Mouse (Mus musculus) megakaryocyte, embryonic 14.5 days (primary cell): ENCODE measurements around the gene Mgat5b. TPM values are rescaled to one million over a fixed set of nuclear protein-coding genes. Genes with fewer than 3 reads are reported as not detected.

Experiments used
- H3K27me3 ChIP-seq: replicated peaks from 2 replicates; pipeline ENCODE3; 2012; ENCODE audit warnings: inconsistent platforms
- H3K36me3 ChIP-seq: replicated peaks from 2 replicates; pipeline ENCODE3; 2012; ENCODE audit warnings: low read length, inconsistent platforms, mixed read lengths
- H3K4me1 ChIP-seq: 2 replicates; pipeline ENCODE4 v1.6.1; 2012; ENCODE audit warnings: inconsistent platforms
- H3K4me3 ChIP-seq: replicated peaks from 2 replicates; pipeline ENCODE3; 2012; ENCODE audit warnings: moderate library complexity, mild to moderate bottlenecking, inconsistent platforms
- H3K9me3 ChIP-seq: 2 replicates; pipeline ENCODE4 v1.6.1; 2012; ENCODE audit warnings: inconsistent platforms
- FLI1 ChIP-seq: IDR thresholded peaks from 2 replicates; pipeline ENCODE4 v1.6.1; 2012; ENCODE audit warnings: low read length, inconsistent platforms, mixed read lengths
- GATA1 ChIP-seq: IDR thresholded peaks from 3 replicates; pipeline ENCODE4 v1.6.1; 2012; ENCODE audit warnings: mixed read lengths, low read length, inconsistent platforms, borderline replicate concordance
- polyA plus RNA-seq: library from polyadenylated mRNA; stranded (reverse); fragments of >175 nt; gene quantifications from 2 replicates; pipeline ENCODE4 v1.2.3, GENCODE M21; 2012; ENCODE audit warnings: low replicate concordance; ENCODE audit not compliant: insufficient read depth

Gene Mgat5b
- polyA plus RNA-seq, 1 experiment: not detected

- Histone ChIP-seq H3K4me3 (no peak overlapping the region), H3K4me1 (0 out of 2 replicates have a peak, but pooled peaks cover 4% of the 10 kb centered on the region), H3K27me3 (peaks cover 78% of the 10 kb centered on the region), H3K9me3 (no peaks in the 10 kb centered on the region), H3K36me3 (no peaks in the 10 kb centered on the region)
- no peak for TF ChIP-seq GATA1
- no peak for TF ChIP-seq FLI1
Observed at GRCm38 (mm10) chr11:116940088-116940855, 21.6 kb downstream of the Mgat5b start.

GRCm38 (mm10) chr11:116944346-116944745 lies 25.7 kb downstream of the Mgat5b start:
- Histone ChIP-seq H3K4me1 (0 out of 2 replicates have a peak, but pooled peaks cover 4% of the 10 kb centered on the region), H3K4me3 (no peak overlapping the region), H3K36me3 (no peaks in the 10 kb centered on the region), H3K9me3 (no peaks in the 10 kb centered on the region), H3K27me3 (peaks cover 76% of the 10 kb centered on the region)
- TF ChIP-seq FLI1: no peak
- TF ChIP-seq GATA1: no peak

- TF ChIP-seq FLI1: no peak
- no peak for TF ChIP-seq GATA1
- no peaks in the 10 kb centered on the region for H3K9me3 ChIP-seq
- peaks cover 70% of the 10 kb centered on the region for H3K27me3 ChIP-seq
- peaks cover 13% of the 10 kb centered on the region for H3K4me1 ChIP-seq
- peak overlapping the region; percentile 66 for H3K4me3 ChIP-seq
- no peaks in the 10 kb centered on the region for H3K36me3 ChIP-seq
Observed at GRCm38 (mm10) chr11:116949832-116950231, 31.2 kb downstream of the Mgat5b start.

- Histone ChIP-seq H3K36me3 (no peaks in the 10 kb centered on the region), H3K9me3 (peaks cover 11% of the 10 kb centered on the region), H3K4me3 (no peak overlapping the region), H3K4me1 (peaks cover 13% of the 10 kb centered on the region), H3K27me3 (peaks cover 64% of the 10 kb centered on the region)
- TF ChIP-seq GATA1 (no peak), FLI1 (no peak)
Observed at GRCm38 (mm10) chr11:116951429-116951828, 32.8 kb downstream of the Mgat5b start.

GRCm38 (mm10) chr11:116954231-116955118 lies 35.8 kb downstream of the Mgat5b start:
- Histone ChIP-seq H3K4me1 (peaks cover 15% of the 10 kb centered on the region), H3K27me3 (peaks cover 56% of the 10 kb centered on the region), H3K4me3 (no peak overlapping the region), H3K9me3 (peaks cover 14% of the 10 kb centered on the region), H3K36me3 (no peaks in the 10 kb centered on the region)
- no peak for TF ChIP-seq GATA1
- no peak for TF ChIP-seq FLI1

GRCm38 (mm10) chr11:116958601-116959000 lies 39.9 kb downstream of the Mgat5b start:
- no peak for TF ChIP-seq FLI1
- TF ChIP-seq GATA1: no peak
- Histone ChIP-seq H3K27me3 (peaks cover 61% of the 10 kb centered on the region), H3K36me3 (no peaks in the 10 kb centered on the region)

GRCm38 (mm10) chr11:116965061-116965460 lies 46.4 kb downstream of the Mgat5b start:
- Histone ChIP-seq H3K27me3 (peaks cover 67% of the 10 kb centered on the region), H3K4me1 (no peaks in the 10 kb centered on the region), H3K4me3 (no peak overlapping the region), H3K36me3 (no peaks in the 10 kb centered on the region), H3K9me3 (no peaks in the 10 kb centered on the region)
- no peak for TF ChIP-seq GATA1
- TF ChIP-seq FLI1: no peak

More at GRCm38 (mm10) chr11:116958601-116959000, 39.9 kb downstream of the Mgat5b start:
- Histone ChIP-seq H3K9me3 (peaks cover 14% of the 10 kb centered on the region), H3K4me1 (peaks cover 3% of the 10 kb centered on the region; the same call in 1 of the 2 replicates), H3K4me3 (no peak overlapping the region)

- Histone ChIP-seq H3K4me3 (no peak overlapping the region), H3K27me3 (peaks cover 68% of the 10 kb centered on the region), H3K36me3 (no peaks in the 10 kb centered on the region), H3K9me3 (no peaks in the 10 kb centered on the region), H3K4me1 (no peaks in the 10 kb centered on the region)
- TF ChIP-seq GATA1: no peak
- TF ChIP-seq FLI1: no peak
Observed at GRCm38 (mm10) chr11:116965961-116966360, 47.3 kb downstream of the Mgat5b start.

GRCm38 (mm10) chr11:116968586-116968985 lies 49.9 kb downstream of the Mgat5b start:
- Histone ChIP-seq H3K4me1 (no peaks in the 10 kb centered on the region), H3K27me3 (peaks cover 70% of the 10 kb centered on the region), H3K9me3 (no peaks in the 10 kb centered on the region), H3K4me3 (no peak overlapping the region), H3K36me3 (no peaks in the 10 kb centered on the region)
- TF ChIP-seq FLI1 (no peak), GATA1 (no peak)
